Mouse (Mus musculus) mature B cell (primary cell): ENCODE measurements at regions not wholly inside any gene's neighbourhood (a gene's known extent, or its start where the extent isn't known, plus 50 kb on each side); places are given as distances from the start of the nearest gene placed in this dataset.

Experiments used
- in situ Hi-C: fragments of 300-500 bp; cut with MboI; formaldehyde crosslinking; loops from 2 replicates; pipeline ENCODE4 v1.14.3; 2019

- in situ Hi-C loops: no loop called here
Observed at GRCm38 (mm10) chr8:36361818-36362217, 596.2 kb downstream of the Gm19410 start.

- in situ Hi-C loops: no loop called here
Observed at GRCm38 (mm10) chr8:36363291-36363690, 597.7 kb downstream of the Gm19410 start.

- in situ Hi-C loops: no loop called here
Observed at GRCm38 (mm10) chr8:36364567-36365231, 599.1 kb downstream of the Gm19410 start.

- in situ Hi-C loops: no loop called here
Observed at GRCm38 (mm10) chr8:36365945-36366344, 600.4 kb downstream of the Gm19410 start.

- in situ Hi-C loops: no loop called here
Observed at GRCm38 (mm10) chr8:36376579-36377350, 611.2 kb downstream of the Gm19410 start.

GRCm38 (mm10) chr8:36394487-36394886, 598.9 kb upstream of the AI429214 start:
- in situ Hi-C loops: no loop called here

- in situ Hi-C loops: no loop called here
Observed at GRCm38 (mm10) chr8:36396493-36396892, 596.9 kb upstream of the AI429214 start.

- in situ Hi-C loops: no loop called here
Observed at GRCm38 (mm10) chr8:36406706-36407105, 586.7 kb upstream of the AI429214 start.
